Mouse (Mus musculus): Measurements from ENCODE around the gene Gm21698. TPM values are rescaled to one million over a fixed set of nuclear protein-coding genes. Genes with fewer than 3 reads are reported as not detected.
"Not testable (repeated sequence)": the region's sequence is repeated elsewhere in the genome, so short reads cannot be mapped to it uniquely, and the experiment has no call there.

Gene Gm21698
- total RNA-seq (2012; rRNA removed), result 0.21 TPM in 1 of 2 replicates, not detected in the other

GRCm38 (mm10) chr5:25988550-25988949, at the start of gene Gm21698:
Gene Gm21698 (minus strand): TSS chr5:25988650.
- H3K27ac ChIP-seq (ENCODE audit: insufficient read depth, low read depth, low read length, poor library complexity, severe bottlenecking); in situ Hi-C loops (cut with MboI; ENCODE audit: low sequenced_read_pairs in 2 of 2, unreplicated experiment in 2 of 2); H3K36me3 ChIP-seq (ENCODE audit: control insufficient read depth, insufficient read depth, low read length, poor library complexity, severe bottlenecking): not testable (repeated sequence)

GRCm38 (mm10) chr5:26022816-26023215, 34.4 kb upstream of the Gm21698 start, which contains the start of gene Gm5862:
Gene Gm5862 (minus strand): TSS chr5:26022916.
- H3K27ac ChIP-seq (ENCODE audit: insufficient read depth, low read depth, low read length, poor library complexity, severe bottlenecking); DNase-seq (ENCODE audit: low read depth, low spot score); H3K4me1 ChIP-seq (ENCODE audit: control insufficient read depth in 2 of 2, insufficient read depth in 2 of 2, low read length in 2 of 2, poor library complexity in 1 of 2); H3K9me3 ChIP-seq (ENCODE audit: control insufficient read depth, insufficient read depth, low read depth, low read length); H3K36me3 ChIP-seq (ENCODE audit: control insufficient read depth, insufficient read depth, low read length, poor library complexity, severe bottlenecking); H3K4me3 ChIP-seq (ENCODE audit: insufficient read depth in 1 of 2, low read depth in 1 of 2, low read length in 2 of 2, poor library complexity in 1 of 2, severe bottlenecking in 1 of 2); in situ Hi-C loops (cut with MboI; ENCODE audit: low sequenced_read_pairs in 2 of 2, unreplicated experiment in 2 of 2); H3K9ac ChIP-seq (ENCODE audit: insufficient read depth, low read depth, low read length, poor library complexity, severe bottlenecking): not testable (repeated sequence)

More at GRCm38 (mm10) chr5:25988550-25988949, at the start of gene Gm21698:
- not testable (repeated sequence) for H3K9ac ChIP-seq (ENCODE audit: insufficient read depth, low read depth, low read length, poor library complexity, severe bottlenecking); H3K4me1 ChIP-seq (ENCODE audit: control insufficient read depth in 2 of 2, insufficient read depth in 2 of 2, low read length in 2 of 2, poor library complexity in 1 of 2); H3K4me3 ChIP-seq (ENCODE audit: insufficient read depth in 1 of 2, low read depth in 1 of 2, low read length in 2 of 2, poor library complexity in 1 of 2, severe bottlenecking in 1 of 2); DNase-seq (ENCODE audit: low read depth, low spot score); H3K9me3 ChIP-seq (ENCODE audit: control insufficient read depth, insufficient read depth, low read depth, low read length)

- H3K27ac ChIP-seq (ENCODE audit: insufficient read depth, low read depth, low read length, poor library complexity, severe bottlenecking); H3K36me3 ChIP-seq (ENCODE audit: control insufficient read depth, insufficient read depth, low read length, poor library complexity, severe bottlenecking); DNase-seq (ENCODE audit: low read depth, low spot score); H3K9me3 ChIP-seq (ENCODE audit: control insufficient read depth, insufficient read depth, low read depth, low read length); H3K4me1 ChIP-seq (ENCODE audit: control insufficient read depth in 2 of 2, insufficient read depth in 2 of 2, low read length in 2 of 2, poor library complexity in 1 of 2); H3K9ac ChIP-seq (ENCODE audit: insufficient read depth, low read depth, low read length, poor library complexity, severe bottlenecking); in situ Hi-C loops (cut with MboI; ENCODE audit: low sequenced_read_pairs in 2 of 2, unreplicated experiment in 2 of 2): not testable (repeated sequence)
- H3K4me3 ChIP-seq (ENCODE audit: insufficient read depth in 1 of 2, low read depth in 1 of 2, low read length in 2 of 2, poor library complexity in 1 of 2, severe bottlenecking in 1 of 2), result peak overlapping the region; percentile 32 to 40; a peak in 2 of 4 replicates
Measured at GRCm38 (mm10) chr5:26007697-26008096, 19.2 kb upstream of the Gm21698 start.

DNA sequence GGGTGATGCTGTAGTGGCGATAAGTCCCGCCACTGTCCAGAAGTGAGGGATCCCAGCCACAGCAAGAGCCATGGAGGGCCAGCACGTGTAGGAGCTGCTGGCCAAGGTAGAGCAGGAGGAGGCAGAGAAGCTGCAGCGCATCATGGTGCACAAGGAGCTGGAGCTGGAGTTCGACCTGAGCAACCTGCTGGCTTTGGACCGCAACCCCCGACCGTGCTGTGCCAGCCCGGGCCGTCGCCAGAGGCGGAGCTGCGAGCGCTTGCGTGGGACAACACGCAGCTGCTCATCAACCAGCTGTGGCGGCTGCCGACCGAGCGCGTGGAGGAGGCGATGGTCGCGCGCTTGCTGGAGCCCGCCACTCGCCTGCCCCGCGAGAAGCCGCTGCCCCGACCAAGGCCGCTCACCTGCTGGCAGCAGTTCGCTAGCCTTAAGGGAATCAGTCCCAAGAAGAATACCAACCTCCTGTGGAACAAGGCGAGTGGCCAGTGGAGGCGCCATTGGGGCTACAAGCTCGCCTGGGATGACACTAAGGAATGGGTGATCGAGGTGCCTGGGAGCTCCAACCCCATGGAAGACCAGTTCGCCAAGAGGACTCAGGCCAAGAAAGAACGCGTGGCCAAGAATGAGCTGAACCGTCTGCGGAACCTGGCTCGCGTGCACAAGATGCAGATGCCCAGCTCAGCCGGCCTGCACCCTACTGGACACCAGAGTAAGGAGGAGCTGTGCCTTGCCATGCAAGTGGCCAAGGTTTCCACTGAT, 18.7 kb upstream of the Gm21698 start:
- H3K27ac ChIP-seq (ENCODE audit: insufficient read depth, low read depth, low read length, poor library complexity, severe bottlenecking); in situ Hi-C loops (cut with MboI; ENCODE audit: low sequenced_read_pairs in 2 of 2, unreplicated experiment in 2 of 2): not testable (repeated sequence)
- 0 out of 2 replicates have a peak overlapping the region, but pooled peaks have one; percentile 0 for H3K9ac ChIP-seq (ENCODE audit: insufficient read depth, low read depth, low read length, poor library complexity, severe bottlenecking)

GRCm38 (mm10) chr5:26004698-26005097, 16.2 kb upstream of the Gm21698 start, which contains the start of gene Gm1979:
Gene Gm1979 (minus strand): TSS chr5:26004798.
- H3K27ac ChIP-seq (ENCODE audit: insufficient read depth, low read depth, low read length, poor library complexity, severe bottlenecking); H3K4me1 ChIP-seq (ENCODE audit: control insufficient read depth in 2 of 2, insufficient read depth in 2 of 2, low read length in 2 of 2, poor library complexity in 1 of 2); in situ Hi-C loops (cut with MboI; ENCODE audit: low sequenced_read_pairs in 2 of 2, unreplicated experiment in 2 of 2); H3K9ac ChIP-seq (ENCODE audit: insufficient read depth, low read depth, low read length, poor library complexity, severe bottlenecking); H3K4me3 ChIP-seq (ENCODE audit: insufficient read depth in 1 of 2, low read depth in 1 of 2, low read length in 2 of 2, poor library complexity in 1 of 2, severe bottlenecking in 1 of 2); H3K36me3 ChIP-seq (ENCODE audit: control insufficient read depth, insufficient read depth, low read length, poor library complexity, severe bottlenecking); H3K9me3 ChIP-seq (ENCODE audit: control insufficient read depth, insufficient read depth, low read depth, low read length); DNase-seq (ENCODE audit: low read depth, low spot score): not testable (repeated sequence)

More for the DNA sequence above, 18.7 kb upstream of the Gm21698 start:
- not testable (repeated sequence) for H3K36me3 ChIP-seq (ENCODE audit: control insufficient read depth, insufficient read depth, low read length, poor library complexity, severe bottlenecking); H3K9me3 ChIP-seq (ENCODE audit: control insufficient read depth, insufficient read depth, low read depth, low read length); H3K4me1 ChIP-seq (ENCODE audit: control insufficient read depth in 2 of 2, insufficient read depth in 2 of 2, low read length in 2 of 2, poor library complexity in 1 of 2)
- TF ChIP-seq HCFC1 (IDR thresholded peaks at IDR 0.05; ENCODE audit: borderline replicate concordance, insufficient read depth, low read length), result 0 out of 2 replicates have a peak, but pooled peaks have one; percentile 59
- 0 out of 2 replicates have a peak, but pooled peaks have one; percentile 29 for TF ChIP-seq CHD2 (IDR thresholded peaks at IDR 0.05; ENCODE audit: low read depth, low read length)
- TF ChIP-seq ZC3H11A (IDR thresholded peaks at IDR 0.05; ENCODE audit: borderline replicate concordance, low read depth, low read length), result peak; percentile 18; the same call in 1 of the 2 replicates
- peak; percentile 78 for DNase-seq (ENCODE audit: low read depth, low spot score)
- H3K4me3 ChIP-seq (ENCODE audit: insufficient read depth in 1 of 2, low read depth in 1 of 2, low read length in 2 of 2, poor library complexity in 1 of 2, severe bottlenecking in 1 of 2), result peak overlapping the region; percentile 32 to 40

DNA sequence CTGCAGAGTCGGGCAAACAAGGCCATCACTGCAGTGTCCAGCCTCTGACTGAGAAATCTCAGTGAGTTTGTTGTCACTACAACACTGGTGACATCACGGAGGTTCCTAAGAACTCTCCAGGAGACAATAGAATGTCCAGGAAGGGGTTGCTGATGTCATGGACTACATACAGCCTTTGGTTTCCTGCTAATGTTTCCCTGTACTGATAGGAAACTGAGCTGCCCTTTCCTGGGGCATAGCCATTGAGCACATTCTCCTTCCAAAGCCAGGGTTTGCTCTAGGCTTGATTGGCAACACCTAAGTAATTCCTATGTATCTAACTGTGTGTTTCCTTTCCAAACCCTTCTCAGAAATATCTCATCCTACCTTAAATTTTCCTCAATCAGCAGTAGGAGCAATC, 15.9 kb downstream of the Gm21698 start, which contains the start of gene Gm21680:
TSS of gene Gm21680 (minus strand) at position 101 of the 400 bp plus-strand sequence.
- H3K36me3 ChIP-seq (ENCODE audit: control insufficient read depth, insufficient read depth, low read length, poor library complexity, severe bottlenecking); H3K4me1 ChIP-seq (ENCODE audit: control insufficient read depth in 2 of 2, insufficient read depth in 2 of 2, low read length in 2 of 2, poor library complexity in 1 of 2); H3K4me3 ChIP-seq (ENCODE audit: insufficient read depth in 1 of 2, low read depth in 1 of 2, low read length in 2 of 2, poor library complexity in 1 of 2, severe bottlenecking in 1 of 2); in situ Hi-C loops (cut with MboI; ENCODE audit: low sequenced_read_pairs in 2 of 2, unreplicated experiment in 2 of 2); H3K27ac ChIP-seq (ENCODE audit: insufficient read depth, low read depth, low read length, poor library complexity, severe bottlenecking); H3K9me3 ChIP-seq (ENCODE audit: control insufficient read depth, insufficient read depth, low read depth, low read length); DNase-seq (ENCODE audit: low read depth, low spot score); H3K9ac ChIP-seq (ENCODE audit: insufficient read depth, low read depth, low read length, poor library complexity, severe bottlenecking): not testable (repeated sequence)

- H3K36me3 ChIP-seq (ENCODE audit: control insufficient read depth, insufficient read depth, low read length, poor library complexity, severe bottlenecking); H3K4me1 ChIP-seq (ENCODE audit: control insufficient read depth in 2 of 2, insufficient read depth in 2 of 2, low read length in 2 of 2, poor library complexity in 1 of 2); H3K27ac ChIP-seq (ENCODE audit: insufficient read depth, low read depth, low read length, poor library complexity, severe bottlenecking); H3K9ac ChIP-seq (ENCODE audit: insufficient read depth, low read depth, low read length, poor library complexity, severe bottlenecking); H3K9me3 ChIP-seq (ENCODE audit: control insufficient read depth, insufficient read depth, low read depth, low read length); DNase-seq (ENCODE audit: low read depth, low spot score); in situ Hi-C loops (cut with MboI; ENCODE audit: low sequenced_read_pairs in 2 of 2, unreplicated experiment in 2 of 2): not testable (repeated sequence)
- peak overlapping the region in 1 of 2 experiments; percentile 47; a peak in 2 of 4 replicates for H3K4me3 ChIP-seq (ENCODE audit: insufficient read depth in 1 of 2, low read depth in 1 of 2, low read length in 2 of 2, poor library complexity in 1 of 2, severe bottlenecking in 1 of 2)
Measured at GRCm38 (mm10) chr5:25957050-25957449, 31.4 kb downstream of the Gm21698 start.

All from ES-E14 (cell line).